Mouse (Mus musculus) natural killer cell, adult 2 months (primary cell): ENCODE data around the gene Tspyl4.
"Not testable (repeated sequence)": the region's sequence is repeated elsewhere in the genome, so short reads cannot be mapped to it uniquely, and the experiment has no call there.

Source experiments
- DNase-seq, 2 experiments: peaks; one replicate each; pipeline ENCODE4 v3.0.0; 2022; ENCODE audit warnings: low spot score in 2 of 2

Tspyl4 gene

GRCm38 (mm10) chr10:34297299-34297979 lies at the start of gene Tspyl4:
Tspyl4 (plus strand) TSS chr10:34297442.
- peak; percentile 90 to 92 for DNase-seq

GRCm38 (mm10) chr10:34247757-34248156 lies 49.5 kb upstream of the Tspyl4 start:
- DNase-seq = no peak

- no peak for DNase-seq
Observed at GRCm38 (mm10) chr10:34249594-34249993, 47.6 kb upstream of the Tspyl4 start.

- not testable (repeated sequence) for DNase-seq
Observed at GRCm38 (mm10) chr10:34252833-34253232, 44.4 kb upstream of the Tspyl4 start.

- no peak for DNase-seq
Observed at GRCm38 (mm10) chr10:34265106-34265505, 32.1 kb upstream of the Tspyl4 start.

GRCm38 (mm10) chr10:34267312-34268070 lies 29.8 kb upstream of the Tspyl4 start:
- no peak for DNase-seq

GRCm38 (mm10) chr10:34271681-34272080 lies 25.6 kb upstream of the Tspyl4 start:
- no peak for DNase-seq

GRCm38 (mm10) chr10:34280591-34281175 lies 16.6 kb upstream of the Tspyl4 start:
- peak; percentile 48 to 52 for DNase-seq

- no peak for DNase-seq
Observed at GRCm38 (mm10) chr10:34281211-34281961, 15.9 kb upstream of the Tspyl4 start.

GRCm38 (mm10) chr10:34281962-34282388 lies 15.3 kb upstream of the Tspyl4 start, which contains the start of gene Tspyl1:
Tspyl1 (plus strand) TSS chr10:34282190.
- DNase-seq = peak; percentile 98

- DNase-seq = peak in 1 of 2 experiments; percentile 3
Observed at GRCm38 (mm10) chr10:34282420-34283238, 14.6 kb upstream of the Tspyl4 start.

GRCm38 (mm10) chr10:34296911-34297298 lies 337 bp upstream of the Tspyl4 start:
- no peak for DNase-seq

- no peak for DNase-seq
Observed at GRCm38 (mm10) chr10:34297980-34298753, 925 bp downstream of the Tspyl4 start.

GRCm38 (mm10) chr10:34300368-34300767 lies 3.1 kb downstream of the Tspyl4 start:
- DNase-seq = no peak

- no peak for DNase-seq
Observed at GRCm38 (mm10) chr10:34307070-34307469, 9.8 kb downstream of the Tspyl4 start.

GRCm38 (mm10) chr10:34309915-34310685 lies 12.9 kb downstream of the Tspyl4 start:
- DNase-seq = no peak

- DNase-seq = no peak
Observed at GRCm38 (mm10) chr10:34312536-34312935, 15.3 kb downstream of the Tspyl4 start.

- DNase-seq = no peak
Observed at GRCm38 (mm10) chr10:34316571-34317216, 19.5 kb downstream of the Tspyl4 start.

GRCm38 (mm10) chr10:34317217-34317606 lies 20.0 kb downstream of the Tspyl4 start:
- DNase-seq = no peak
